Mouse (Mus musculus) inflammation-experienced regulatory T-cells, adult 6 months (primary cell): ENCODE data around the gene Bckdk. TPM values are rescaled to one million over a fixed set of nuclear protein-coding genes. Genes with fewer than 3 reads are reported as not detected.
"Not testable (repeated sequence)": the region's sequence is repeated elsewhere in the genome, so short reads cannot be mapped to it uniquely, and the experiment has no call there.

Experiments used
- ATAC-seq: one replicate; pipeline ENCODE4 v1.8.0; 2017
- polyA plus RNA-seq, 3 experiments: library from polyadenylated mRNA; unstranded; fragments of 100-300 nt; shearing (Covaris generic); gene quantifications; one replicate each; pipeline ENCODE4 v1.2.1; 2017

Gene Bckdk
- polyA plus RNA-seq, 3 experiments from 2014 or later, result 64.4 to 75.5 (median 66.0) TPM

- ATAC-seq, result no peak
Observed at GRCm38 (mm10) chr7:127931351-127932135, 27.7 kb downstream of the Bckdk start.

GRCm38 (mm10) chr7:127932273-127933031 lies 28.6 kb downstream of the Bckdk start:
- no peak for ATAC-seq

- ATAC-seq, result no peak
Observed at GRCm38 (mm10) chr7:127934075-127934474, 30.2 kb downstream of the Bckdk start.

- peak; percentile 99 for ATAC-seq
Observed at GRCm38 (mm10) chr7:127935028-127935722, 31.3 kb downstream of the Bckdk start.

GRCm38 (mm10) chr7:127935748-127936159 lies 31.9 kb downstream of the Bckdk start:
- peak; percentile 29 for ATAC-seq

- no peak for ATAC-seq
Observed at GRCm38 (mm10) chr7:127936216-127936884, 32.5 kb downstream of the Bckdk start.

- not testable (repeated sequence) for ATAC-seq
Observed at GRCm38 (mm10) chr7:127942097-127942496, 38.2 kb downstream of the Bckdk start.

GRCm38 (mm10) chr7:127944614-127945013 lies 40.7 kb downstream of the Bckdk start:
- no peak for ATAC-seq

- ATAC-seq, result no peak
Observed at GRCm38 (mm10) chr7:127946470-127947023, 42.7 kb downstream of the Bckdk start, which contains the start of gene Prss36. Prss36 (minus strand) TSS chr7:127946725.

GRCm38 (mm10) chr7:127952864-127953581 lies 49.1 kb downstream of the Bckdk start:
- no peak for ATAC-seq

GRCm38 (mm10) chr7:127959364-127959763 lies 55.5 kb downstream of the Bckdk start:
- no peak for ATAC-seq

Other genes with a start within 250 kb of the Bckdk start
- 10 to 100 TPM in 1 of 3 experiments, 1 to 10 TPM in 2; 3.2 to 10.9 (median 4.9) TPM for gene Bcl7c, start 195.1 kb upstream of the Bckdk start, polyA plus RNA-seq
- not detected for gene Ctf1, start 191.3 kb upstream of the Bckdk start, polyA plus RNA-seq
- not detected for gene Ctf2, start 171.9 kb upstream of the Bckdk start, polyA plus RNA-seq
- under 1 TPM; 0.31 to 0.87 (median 0.84) TPM for gene Fbxl19, start 159.5 kb upstream of the Bckdk start, polyA plus RNA-seq
- gene Orai3, start 134.3 kb upstream of the Bckdk start, polyA plus RNA-seq, result 10 to 100 TPM; 11.3 to 14.3 (median 14.2) TPM
- 1 to 10 TPM; 3.9 to 7.9 (median 6.8) TPM for gene Setd1a, start 127.4 kb upstream of the Bckdk start, polyA plus RNA-seq
- not detected for gene Gm49388, start 118.5 kb upstream of the Bckdk start, polyA plus RNA-seq
- gene Hsd3b7, start 103.5 kb upstream of the Bckdk start, polyA plus RNA-seq, result 1 to 10 TPM; 3.6 to 5.5 (median 5.2) TPM
- 10 to 100 TPM; 38.1 to 69.3 (median 57.4) TPM for gene Stx4a, start 79.8 kb upstream of the Bckdk start, polyA plus RNA-seq
- gene Stx1b, start 79.5 kb upstream of the Bckdk start, polyA plus RNA-seq, result under 1 TPM in 1 of 3 experiments, not detected in 2; 0.09 TPM
- 10 to 100 TPM; 17.4 to 29.8 (median 23.1) TPM for gene Zfp646, start 27.9 kb upstream of the Bckdk start, polyA plus RNA-seq
- 10 to 100 TPM in 2 of 3 experiments, 1 to 10 TPM in 1; 8.6 to 11.1 (median 10.7) TPM for gene Zfp668, start 27.3 kb upstream of the Bckdk start, polyA plus RNA-seq
- gene Prss53, start 13.1 kb upstream of the Bckdk start, polyA plus RNA-seq, result under 1 TPM in 2 of 3 experiments, not detected in 1; 0.54 TPM
- not detected for gene Gm21974, start 8.6 kb upstream of the Bckdk start, polyA plus RNA-seq
- gene Vkorc1, start 8.5 kb upstream of the Bckdk start, polyA plus RNA-seq, result 10 to 100 TPM; 22.2 to 56.5 (median 56.1) TPM
- gene Kat8, start 8.4 kb downstream of the Bckdk start, polyA plus RNA-seq, result 10 to 100 TPM; 18.5 to 41.8 (median 34.5) TPM
- gene Prss8, start 26.0 kb downstream of the Bckdk start, polyA plus RNA-seq, result not detected
- gene Prss36, start 42.6 kb downstream of the Bckdk start, polyA plus RNA-seq, result 1 to 10 TPM; 1.5 to 3.7 (median 3.0) TPM
- gene Fus, start 63.4 kb downstream of the Bckdk start, polyA plus RNA-seq, result 10 to 100 TPM; 42.5 to 56.3 (median 52.6) TPM
- gene Pycard, start 89.8 kb downstream of the Bckdk start, polyA plus RNA-seq, result 100 to 1,000 TPM; 229 to 406 (median 231) TPM
- gene Trim72, start 99.9 kb downstream of the Bckdk start, polyA plus RNA-seq, result not detected
- gene Itgam, start 158.6 kb downstream of the Bckdk start, polyA plus RNA-seq, result 1 to 10 TPM in 2 of 3 experiments, under 1 TPM in 1; 0.09 to 1.2 (median 1.1) TPM
- gene Gm49368, start 158.6 kb downstream of the Bckdk start, polyA plus RNA-seq, result under 1 TPM in 1 of 3 experiments, not detected in 2; 0.87 TPM
- 1 to 10 TPM in 1 of 3 experiments, not detected in 2; 1.1 TPM for gene Itgax, start 225.5 kb downstream of the Bckdk start, polyA plus RNA-seq